Mouse (Mus musculus): Measurements from ENCODE around the gene Tmem131. TPM values are rescaled to one million over a fixed set of nuclear protein-coding genes. Genes with fewer than 3 reads are reported as not detected.

Gene Tmem131
- total RNA-seq, 2 experiments from 2014 or later, result 32.9 to 35.9 TPM

GRCm38 (mm10) chr1:36804833-36805232 is 138.6 kb downstream of the Tmem131 start:
- intact Hi-C loops (cut with DNase I), result no loop called here
- DNase-seq, result no peak

- intact Hi-C loops (cut with DNase I), result no loop called here
- DNase-seq, result no peak
These were observed 139.2 kb downstream of the Tmem131 start for GRCm38 (mm10) chr1:36804259-36804658.

GRCm38 (mm10) chr1:36800379-36801011 is 143.0 kb downstream of the Tmem131 start:
- DNase-seq, result no peak
- intact Hi-C loops (cut with DNase I), result no loop called here

DNA sequence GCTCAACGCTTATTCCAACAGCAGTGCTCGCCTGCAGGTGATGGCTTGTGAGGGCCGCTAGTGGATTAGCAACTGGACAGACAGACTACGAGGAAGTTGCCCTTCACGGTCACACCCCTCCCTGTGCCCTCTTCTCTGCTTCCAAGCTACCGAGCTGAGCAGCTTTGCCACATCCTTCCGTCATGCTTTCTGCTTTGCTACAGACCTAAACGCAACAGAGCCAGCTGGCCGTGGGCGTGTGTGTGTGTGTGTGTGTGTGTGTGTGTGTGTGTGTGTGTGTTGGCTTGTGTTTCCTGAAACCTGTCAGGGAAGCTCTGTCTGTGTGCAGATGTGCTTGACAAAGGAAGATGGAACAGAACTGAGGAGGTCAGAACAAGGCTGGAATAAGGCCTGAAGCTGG is 146.0 kb downstream of the Tmem131 start:
- DNase-seq, result no peak
- intact Hi-C loops (cut with DNase I), result no loop called here

GRCm38 (mm10) chr1:36796711-36797110 is 146.8 kb downstream of the Tmem131 start:
- no peak for DNase-seq

DNA sequence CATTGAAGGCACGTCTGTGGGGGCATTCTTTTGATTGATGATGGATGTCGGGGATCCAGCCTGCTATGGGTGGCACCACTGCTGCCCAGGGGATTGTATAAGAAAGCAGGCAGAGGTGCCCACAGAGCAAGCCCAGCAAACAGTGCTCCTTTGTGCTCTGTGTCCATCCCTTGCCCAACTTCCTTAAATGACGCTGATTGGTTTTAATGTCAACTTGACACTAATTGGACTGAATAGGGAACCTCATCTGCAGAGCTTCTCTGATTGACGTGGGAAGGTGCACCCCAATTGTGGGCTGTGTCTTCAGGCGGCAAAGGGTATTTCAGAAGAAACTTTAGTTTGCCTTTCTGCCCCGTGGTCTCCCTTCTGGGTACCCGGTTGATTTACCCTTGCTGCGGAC is 154.1 kb downstream of the Tmem131 start:
- intact Hi-C loops (cut with DNase I), result loop anchor here (10.0 kb wide), 1 partner anchor 845 kb away; no protein-coding TSS in a partner anchor
- no peak for DNase-seq

More at GRCm38 (mm10) chr1:36796711-36797110, 146.8 kb downstream of the Tmem131 start:
- intact Hi-C loops (cut with DNase I), result no loop called here

- intact Hi-C loops (cut with DNase I), result loop anchor here (10.0 kb wide), 1 partner anchor 848 kb away; no protein-coding TSS in a partner anchor
- no peak for DNase-seq
These were observed 157.1 kb downstream of the Tmem131 start for GRCm38 (mm10) chr1:36786377-36786776.

DNA sequence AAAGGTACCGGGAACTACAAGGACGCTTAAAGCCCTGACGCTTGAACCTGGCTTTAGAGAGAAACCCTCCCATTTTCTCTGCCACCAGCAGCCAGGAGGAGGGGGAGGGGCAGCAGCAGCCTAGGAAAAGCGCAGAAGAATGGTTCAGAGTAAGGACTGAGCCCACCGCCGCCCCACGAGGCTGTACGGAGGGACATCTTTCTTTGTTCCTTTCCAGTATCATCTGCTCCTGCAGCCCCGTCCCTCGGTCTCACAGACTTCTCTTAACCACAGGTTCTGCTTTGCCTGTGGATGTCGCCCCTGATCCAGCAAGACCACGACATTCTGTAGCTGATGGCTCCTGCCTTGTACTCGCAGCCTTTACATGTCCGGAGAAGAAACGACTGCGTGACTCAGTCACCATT is 158.2 kb downstream of the Tmem131 start:
- no peak for DNase-seq
- intact Hi-C loops (cut with DNase I), result loop anchor here (2.0 to 10.0 kb wide), 2 partner anchors 348 to 850 kb away; no protein-coding TSS in a partner anchor

DNA sequence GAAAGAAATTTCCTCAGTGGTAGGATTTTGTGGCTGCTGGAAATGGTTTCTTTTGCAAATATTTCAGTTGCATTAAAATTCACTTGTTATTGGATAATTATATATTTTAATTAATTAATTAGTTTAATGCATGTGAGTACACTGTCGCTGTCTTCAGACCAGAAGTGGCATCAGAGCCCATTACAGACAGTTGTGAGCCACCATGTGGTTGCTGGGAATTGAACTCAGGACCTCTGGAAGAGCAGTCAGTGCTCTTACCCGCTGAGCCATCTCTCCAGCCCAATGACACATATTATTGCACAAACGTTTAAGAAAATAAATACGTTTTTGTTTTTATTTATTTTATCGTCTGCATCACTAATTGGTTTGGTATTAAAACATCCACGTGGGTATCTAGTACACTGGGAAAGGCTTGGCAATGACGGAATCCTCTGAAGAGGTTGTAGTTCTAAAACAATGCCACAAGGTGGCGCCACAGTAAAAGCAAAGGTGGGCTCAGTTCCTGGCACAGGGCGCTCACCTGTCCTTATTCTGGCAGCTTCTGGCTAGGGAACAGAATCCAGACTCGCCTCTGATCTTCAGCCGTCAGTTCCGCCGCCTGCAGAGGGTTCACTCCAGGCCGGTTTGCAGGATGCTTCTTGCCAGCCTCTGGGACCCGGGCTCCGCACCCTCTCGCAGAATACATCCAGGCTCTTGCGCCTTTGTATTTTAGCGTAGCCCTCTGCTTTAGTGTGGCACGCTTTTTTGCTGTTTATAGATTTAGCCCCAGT is 158.9 kb downstream of the Tmem131 start:
- DNase-seq, result peak; percentile 77 to 81
- intact Hi-C loops (cut with DNase I), result loop anchor here (1.0 to 10.0 kb wide), 5 partner anchors 348 to 850 kb away; no protein-coding TSS in a partner anchor

DNA sequence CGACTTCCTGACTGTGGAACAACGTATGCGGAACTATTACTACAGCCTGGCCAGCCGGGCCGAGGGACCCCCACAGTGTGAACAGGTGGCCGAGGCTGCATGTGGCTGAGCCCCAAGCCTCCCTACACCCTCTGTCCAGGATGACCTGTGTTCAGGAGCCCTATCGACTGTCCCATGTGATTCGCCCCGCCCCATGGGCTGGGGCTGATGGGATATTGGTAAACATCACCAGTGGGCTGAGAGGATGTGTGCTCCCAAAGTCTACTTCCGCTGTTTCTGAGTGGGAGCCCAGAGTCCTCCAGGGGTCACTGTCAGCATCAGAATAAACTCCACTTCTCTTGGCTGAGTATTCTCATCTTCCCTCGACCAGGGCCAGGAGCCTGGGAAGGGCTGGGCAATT is 161.0 kb downstream of the Tmem131 start:
- intact Hi-C loops (cut with DNase I), result loop anchor here (5.0 to 10.0 kb wide), 3 partner anchors 410 to 852 kb away; no protein-coding TSS in a partner anchor
- no peak for DNase-seq

- intact Hi-C loops (cut with DNase I), result loop anchor here (5.0 to 10.0 kb wide), 3 partner anchors 412 to 854 kb away; no protein-coding TSS in a partner anchor
- no peak for DNase-seq
These were observed 162.7 kb downstream of the Tmem131 start for GRCm38 (mm10) chr1:36780793-36781192.

DNA sequence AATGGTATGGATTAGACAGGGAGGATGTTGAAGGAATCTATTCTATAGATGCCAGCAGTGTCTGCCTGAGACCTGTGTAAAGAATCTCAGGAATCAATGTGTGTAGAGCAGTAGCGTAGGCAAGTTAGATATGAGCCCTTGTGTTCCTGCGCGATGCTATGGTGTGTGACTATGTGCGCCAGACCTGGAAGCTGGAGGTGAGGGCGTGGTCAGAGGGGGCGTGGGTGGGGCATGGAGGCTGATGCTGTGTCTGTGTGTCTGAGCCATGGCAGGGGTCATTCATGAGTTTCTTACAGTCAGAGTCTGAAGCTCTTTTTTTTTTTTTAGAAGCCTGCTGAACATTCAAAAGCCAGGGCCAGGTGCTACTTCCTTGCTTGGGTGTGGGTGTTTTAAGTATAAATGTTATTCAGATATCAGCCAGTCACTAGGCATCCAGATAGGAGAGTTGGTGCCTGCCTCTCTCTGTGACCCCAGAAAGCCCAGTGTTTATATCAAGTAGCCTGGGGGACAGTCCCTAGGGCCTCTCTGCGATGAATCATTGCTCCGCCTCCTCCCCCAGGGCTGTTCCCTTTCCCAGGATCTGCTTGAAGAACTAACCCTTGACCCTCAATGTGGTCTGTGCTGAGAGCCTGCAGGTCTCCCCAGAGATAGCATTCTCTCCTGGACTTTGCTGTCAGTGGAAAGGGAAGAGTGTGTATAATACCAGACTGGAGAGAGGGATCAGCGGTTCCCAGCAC is 171.1 kb downstream of the Tmem131 start:
- no peak for DNase-seq
- intact Hi-C loops (cut with DNase I), result no loop called here

DNA sequence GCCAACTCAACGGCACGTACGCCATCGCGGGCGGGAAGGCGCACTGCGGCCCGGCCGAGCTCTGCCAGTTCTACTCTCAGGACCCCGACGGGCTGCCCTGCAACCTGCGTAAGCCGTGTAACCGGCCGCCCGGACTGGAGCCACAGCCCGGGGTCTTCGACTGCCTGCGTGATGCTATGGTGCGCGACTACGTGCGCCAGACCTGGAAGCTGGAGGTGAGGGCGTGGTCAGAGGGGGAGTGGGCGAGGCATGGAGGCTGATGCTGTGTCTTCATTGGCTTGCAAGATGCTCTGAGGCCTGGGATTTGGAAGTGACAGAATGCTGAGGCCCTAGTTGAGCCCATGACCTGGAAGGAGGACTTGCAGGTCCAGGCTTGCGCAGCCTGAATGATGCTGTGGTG is 172.5 kb downstream of the Tmem131 start:
- intact Hi-C loops (cut with DNase I), result no loop called here

GRCm38 (mm10) chr1:36769951-36770350 is 173.5 kb downstream of the Tmem131 start:
- DNase-seq, result no peak
- intact Hi-C loops (cut with DNase I), result no loop called here

More for the DNA sequence above, 172.5 kb downstream of the Tmem131 start:
- no peak for DNase-seq

GRCm38 (mm10) chr1:36768786-36769185 is 174.7 kb downstream of the Tmem131 start:
- no peak for DNase-seq
- intact Hi-C loops (cut with DNase I), result no loop called here

GRCm38 (mm10) chr1:36767321-36767720 is 176.1 kb downstream of the Tmem131 start:
- DNase-seq, result no peak

GRCm38 (mm10) chr1:36766431-36767205 is 176.8 kb downstream of the Tmem131 start:
- intact Hi-C loops (cut with DNase I), result no loop called here
- no peak for DNase-seq

More at GRCm38 (mm10) chr1:36767321-36767720, 176.1 kb downstream of the Tmem131 start:
- intact Hi-C loops (cut with DNase I), result no loop called here

DNA sequence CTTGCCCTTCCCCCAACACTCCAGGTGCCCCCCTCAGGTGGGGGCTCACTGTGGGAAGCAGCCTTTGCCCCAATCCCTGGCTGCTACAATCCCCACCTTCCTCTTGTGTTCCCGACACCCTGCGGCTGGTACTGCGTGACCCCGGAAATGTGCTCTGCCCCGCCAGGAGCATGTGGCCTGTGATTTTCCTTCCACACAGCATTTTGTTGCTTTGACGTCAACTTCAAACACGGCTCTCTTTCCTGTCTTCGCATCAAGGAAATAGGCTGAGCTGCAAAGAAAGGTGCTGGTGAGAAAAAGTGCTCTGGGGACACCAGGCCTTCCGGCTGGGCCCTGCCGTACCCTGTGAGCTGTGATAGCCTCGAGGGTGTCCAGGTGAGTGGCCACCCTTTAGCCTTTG is 181.9 kb downstream of the Tmem131 start, which contains the start of gene Zap70:
Gene Zap70 (plus strand): TSS at position 231 of the 400 bp plus-strand sequence.
- DNase-seq, result no peak
- intact Hi-C loops (cut with DNase I), result no loop called here

DNA sequence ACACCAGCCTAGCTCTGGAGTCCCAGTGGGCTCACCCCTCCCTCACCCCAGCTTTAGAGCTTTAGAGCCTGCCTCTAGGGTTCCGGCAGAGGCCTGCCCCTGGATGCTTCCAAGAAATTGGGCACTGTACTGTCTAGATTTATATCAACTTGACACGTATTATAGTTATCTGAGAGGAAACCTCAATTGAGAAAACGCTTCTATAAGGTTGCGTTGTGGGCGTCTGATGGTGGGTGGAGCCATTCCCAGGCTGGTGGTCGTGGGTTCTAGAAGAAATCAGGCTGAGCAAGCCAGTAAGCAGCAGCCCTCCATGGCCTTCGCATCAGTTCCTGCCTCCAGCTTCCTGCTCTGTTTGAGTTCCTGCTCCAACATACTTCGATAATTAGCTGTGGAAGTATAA is 182.4 kb downstream of the Tmem131 start:
- no peak for DNase-seq
- intact Hi-C loops (cut with DNase I), result no loop called here

GRCm38 (mm10) chr1:36760401-36760800 is 183.1 kb downstream of the Tmem131 start:
- intact Hi-C loops (cut with DNase I), result no loop called here
- no peak for DNase-seq
